Mouse (Mus musculus): ENCODE measurements at regions not wholly inside any gene's neighbourhood (a gene's known extent, or its start where the extent isn't known, plus 50 kb on each side); places are given as distances from the start of the nearest gene placed in this dataset.

- intact Hi-C loops (cut with DNase I), result no loop called here
These were observed 435.5 kb downstream of the Fgf9 start for GRCm38 (mm10) chr14:58505841-58506240.

- intact Hi-C loops (cut with DNase I), result no loop called here
These were observed 432.5 kb downstream of the Fgf9 start for GRCm38 (mm10) chr14:58502890-58503289.

GRCm38 (mm10) chr14:58500014-58500413 is 429.7 kb downstream of the Fgf9 start:
- intact Hi-C loops (cut with DNase I), result no loop called here

GRCm38 (mm10) chr14:58499501-58499900 is 429.2 kb downstream of the Fgf9 start:
- intact Hi-C loops (cut with DNase I), result no loop called here

- intact Hi-C loops (cut with DNase I), result no loop called here
These were observed 428.7 kb downstream of the Fgf9 start for GRCm38 (mm10) chr14:58499071-58499470.

- intact Hi-C loops (cut with DNase I), result no loop called here
These were observed 426.6 kb downstream of the Fgf9 start for GRCm38 (mm10) chr14:58496902-58497301.

GRCm38 (mm10) chr14:58494400-58494987 is 424.1 kb downstream of the Fgf9 start:
- intact Hi-C loops (cut with DNase I), result no loop called here

GRCm38 (mm10) chr14:58492118-58492517 is 421.8 kb downstream of the Fgf9 start:
- intact Hi-C loops (cut with DNase I), result no loop called here

GRCm38 (mm10) chr14:58488803-58489202 is 418.5 kb downstream of the Fgf9 start:
- intact Hi-C loops (cut with DNase I), result no loop called here

- intact Hi-C loops (cut with DNase I), result no loop called here
These were observed 417.5 kb downstream of the Fgf9 start for GRCm38 (mm10) chr14:58487836-58488235.

- intact Hi-C loops (cut with DNase I), result no loop called here
These were observed 410.1 kb downstream of the Fgf9 start for GRCm38 (mm10) chr14:58480454-58480853.

GRCm38 (mm10) chr14:58470678-58471077 is 400.3 kb downstream of the Fgf9 start:
- intact Hi-C loops (cut with DNase I), result no loop called here

GRCm38 (mm10) chr14:58468451-58468850 is 398.1 kb downstream of the Fgf9 start:
- intact Hi-C loops (cut with DNase I), result no loop called here

GRCm38 (mm10) chr14:58467856-58468255 is 397.5 kb downstream of the Fgf9 start:
- intact Hi-C loops (cut with DNase I), result no loop called here

GRCm38 (mm10) chr14:58446776-58447354 is 376.5 kb downstream of the Fgf9 start:
- intact Hi-C loops (cut with DNase I), result no loop called here

- intact Hi-C loops (cut with DNase I), result loop anchor here (2.0 kb wide), 1 partner anchor 218 kb away; no protein-coding TSS in a partner anchor
These were observed 374.1 kb downstream of the Fgf9 start for GRCm38 (mm10) chr14:58444496-58444895.

- intact Hi-C loops (cut with DNase I), result no loop called here
These were observed 372.2 kb downstream of the Fgf9 start for GRCm38 (mm10) chr14:58442501-58442900.

- intact Hi-C loops (cut with DNase I), result no loop called here
These were observed 369.6 kb downstream of the Fgf9 start for GRCm38 (mm10) chr14:58439963-58440362.

GRCm38 (mm10) chr14:58436096-58436495 is 365.7 kb downstream of the Fgf9 start:
- intact Hi-C loops (cut with DNase I), result no loop called here

GRCm38 (mm10) chr14:58426472-58426871 is 356.1 kb downstream of the Fgf9 start:
- intact Hi-C loops (cut with DNase I), result no loop called here

- intact Hi-C loops (cut with DNase I), result no loop called here
These were observed 351.6 kb downstream of the Fgf9 start for GRCm38 (mm10) chr14:58421904-58422303.

- intact Hi-C loops (cut with DNase I), result no loop called here
These were observed 347.2 kb downstream of the Fgf9 start for GRCm38 (mm10) chr14:58417545-58417944.

- intact Hi-C loops (cut with DNase I), result no loop called here
These were observed 321.8 kb downstream of the Fgf9 start for GRCm38 (mm10) chr14:58392055-58392726.
